Mouse (Mus musculus) lung, adult 2 months (tissue): ENCODE results near the gene Cry2. TPM values are rescaled to one million over a fixed set of nuclear protein-coding genes. Genes with fewer than 3 reads are reported as not detected.
A peak's percentile ranks its signal among the peaks of the same experiment; 100 is the strongest.

ENCODE experiments used
- DNase-seq: peaks from one replicate; pipeline ENCODE4 v3.0.0; 2022
- H3K4me1 ChIP-seq: fragments of 200-500 bp; 2 replicates; pipeline ENCODE4 v1.6.1; 2011; ENCODE audit warnings: low read length; ENCODE audit not compliant: control insufficient read depth, insufficient read depth
- H3K4me3 ChIP-seq: fragments of 200-500 bp; replicated peaks from 2 replicates; pipeline ENCODE3; 2011; ENCODE audit warnings: low read depth, mild to moderate bottlenecking, control low read depth, low read length; ENCODE audit errors: extremely low read depth
- CTCF ChIP-seq: fragments of 200-500 bp; IDR thresholded peaks from 2 replicates; pipeline ENCODE4 v1.5.1; 2011; ENCODE audit warnings: mild to moderate bottlenecking, low read length, control low read depth; ENCODE audit not compliant: insufficient read depth
- POLR2A ChIP-seq: fragments of 200-500 bp; IDR thresholded peaks from 2 replicates; pipeline ENCODE4 v1.6.1; 2011; ENCODE audit warnings: low read depth, mild to moderate bottlenecking, control low read depth, low read length, borderline replicate concordance; ENCODE audit errors: extremely low read depth
- WGBS: fragments of 180-500 bp; shearing (Covaris S2); methylation state at CpG from one replicate; pipeline ENCODE4 v1.1.7; 2018; 5-methylcytosine and 5-hydroxymethylcytosine counted together
- polyA plus RNA-seq: library from polyadenylated mRNA; depleted of rRNA; stranded (reverse); fragments of >200 nt; gene quantifications from 2 replicates; pipeline ENCODE4 v1.2.3, GENCODE M21; 2012

The Cry2 gene
- polyA plus RNA-seq, 1 experiment: 37.5 TPM

DNA sequence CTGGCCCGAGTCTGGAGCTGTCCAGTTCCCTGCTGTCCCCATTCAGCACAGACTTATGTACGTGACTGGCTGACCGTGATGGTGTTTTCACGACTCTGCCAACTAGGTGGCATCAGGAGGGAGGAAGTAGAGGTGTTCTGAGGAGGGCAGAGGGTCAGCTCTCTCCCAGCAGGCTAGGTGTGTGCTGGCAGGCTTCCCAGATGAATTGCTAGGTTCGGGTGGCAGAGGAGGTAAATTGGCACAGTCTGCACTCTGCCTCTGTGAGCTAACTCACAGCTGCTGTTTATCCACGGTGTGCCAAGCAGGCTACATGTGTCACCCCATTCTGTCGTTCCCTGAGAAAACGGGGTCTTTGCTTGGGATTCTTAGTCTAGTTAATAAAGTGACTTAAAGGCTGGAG lies 12.8 kb upstream of the Cry2 start:
- Histone ChIP-seq H3K4me1 (no peaks in the 10 kb centered on the region), H3K4me3 (no peak overlapping the region)
- WGBS: 63% methylated on average over 8 of the region's 8 CpGs
- no peak for DNase-seq
- TF ChIP-seq CTCF (no peak), POLR2A (no peak)

DNA sequence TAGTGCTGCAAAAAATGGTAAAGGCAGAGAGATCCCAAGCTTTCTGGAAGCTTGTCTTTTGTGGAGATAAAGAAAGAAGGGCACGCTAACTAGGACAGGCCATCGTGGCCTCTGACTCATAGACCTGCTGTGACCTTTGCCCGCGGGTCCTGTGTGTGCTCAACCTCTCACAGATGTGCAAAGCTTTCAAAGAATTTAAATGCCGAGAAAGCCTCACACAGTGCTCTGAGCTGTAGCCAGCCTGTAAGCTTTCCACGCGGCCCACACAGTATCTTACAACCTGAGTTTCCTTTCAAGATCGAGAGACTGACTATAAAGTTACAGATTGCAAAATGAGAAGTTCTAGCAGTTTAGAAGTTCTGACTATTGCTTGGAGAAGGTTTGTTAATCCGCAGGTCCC lies 12.0 kb upstream of the Cry2 start:
- TF ChIP-seq POLR2A: no peak
- H3K4me3 ChIP-seq: no peak overlapping the region
- WGBS: 56% methylated on average over 9 of the region's 9 CpGs
- H3K4me1 ChIP-seq: no peaks in the 10 kb centered on the region
- no peak for DNase-seq

- 41% methylated on average over 4 of the region's 4 CpGs for WGBS
- TF ChIP-seq POLR2A (no peak), CTCF (no peak)
- DNase-seq: no peak
- Histone ChIP-seq H3K4me3 (no peak overlapping the region), H3K4me1 (no peaks in the 10 kb centered on the region)
Observed at GRCm38 (mm10) chr2:92444376-92444775, 10.5 kb upstream of the Cry2 start.

DNA sequence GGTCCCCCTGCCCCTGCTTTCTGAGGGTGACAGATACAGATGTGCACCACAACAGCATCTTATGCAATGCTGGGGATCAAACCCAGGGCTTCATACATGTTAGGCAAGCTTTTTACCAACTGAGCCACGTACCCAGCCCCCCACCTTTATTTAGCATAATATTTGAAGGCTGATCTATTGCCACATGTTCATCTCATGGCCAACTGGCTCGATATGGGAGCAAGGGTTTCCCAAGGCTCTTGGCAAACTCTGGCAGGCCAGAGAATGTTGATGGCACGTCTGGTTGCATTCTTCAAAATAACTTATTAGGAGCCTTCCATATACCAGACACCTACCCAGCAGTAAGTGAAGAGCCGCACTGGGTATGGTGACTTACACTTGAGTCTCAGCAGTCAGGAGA lies 9.5 kb upstream of the Cry2 start:
- WGBS: 70% methylated on average over 4 of the region's 4 CpGs
- no peak for DNase-seq
- H3K4me3 ChIP-seq: no peak overlapping the region
- no peaks in the 10 kb centered on the region for H3K4me1 ChIP-seq
- TF ChIP-seq POLR2A (no peak), CTCF (no peak)

- no peak for TF ChIP-seq POLR2A
- no peak for TF ChIP-seq CTCF
- 63% methylated on average over 12 of the region's 12 CpGs for whole genome bisulfite sequencing
Observed at GRCm38 (mm10) chr2:92442419-92443001, 8.7 kb upstream of the Cry2 start.

DNA sequence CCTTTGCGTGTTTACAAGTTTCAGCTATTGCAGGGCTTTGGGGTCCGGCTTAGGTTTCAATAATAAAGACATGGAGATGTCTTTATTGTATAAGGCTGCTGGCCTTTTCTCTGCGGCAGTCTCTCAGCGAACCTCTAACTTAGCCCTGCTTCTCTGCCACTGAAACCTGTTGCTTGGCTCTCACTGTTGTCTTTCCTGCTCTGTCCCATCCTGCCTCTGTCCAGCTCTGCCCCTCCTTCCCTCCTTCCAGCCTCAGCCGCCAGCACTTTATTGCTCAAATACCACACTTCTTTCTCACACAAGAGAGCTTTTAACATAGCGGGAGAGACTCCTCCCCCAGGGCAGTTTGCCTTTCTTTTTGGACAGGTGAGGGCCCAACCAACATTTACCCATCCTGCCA lies 6.6 kb upstream of the Cry2 start:
- no peak for TF ChIP-seq POLR2A
- no peak for TF ChIP-seq CTCF
- Histone ChIP-seq H3K4me1 (peaks cover 3% of the 10 kb centered on the region; the same call in 1 of the 2 replicates), H3K4me3 (no peak overlapping the region)
- WGBS: 59% methylated on average over 6 of the region's 6 CpGs
- no peak for DNase-seq

More at GRCm38 (mm10) chr2:92442419-92443001, 8.7 kb upstream of the Cry2 start:
- no peak for DNase-seq
- H3K4me1 ChIP-seq: peaks cover 3% of the 10 kb centered on the region; the same call in 1 of the 2 replicates
- no peak overlapping the region for H3K4me3 ChIP-seq

DNA sequence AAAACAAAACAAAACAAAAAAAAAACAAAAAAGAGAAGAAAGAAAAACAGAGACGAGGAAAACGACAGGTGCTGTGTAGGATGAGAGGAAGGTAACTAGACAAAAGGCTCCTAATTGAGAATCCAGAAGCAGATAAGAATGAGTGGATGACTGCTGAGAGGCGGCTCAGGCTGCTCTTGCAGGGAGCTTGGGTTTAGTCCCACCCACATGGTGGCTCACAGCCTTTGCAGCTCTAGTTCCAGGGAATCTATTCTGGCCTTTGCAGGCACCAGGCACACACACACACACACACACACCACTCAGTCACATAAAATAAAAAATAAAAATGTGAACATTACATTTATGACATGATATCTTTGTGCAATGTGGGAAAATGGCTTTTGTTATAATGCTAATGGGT lies 4.7 kb upstream of the Cry2 start:
- no peak for TF ChIP-seq POLR2A
- no peak for TF ChIP-seq CTCF
- no peak for DNase-seq
- 58% methylated on average over 3 of the region's 3 CpGs for WGBS
- H3K4me3 ChIP-seq: no peak overlapping the region
- peaks cover 7% of the 10 kb centered on the region for H3K4me1 ChIP-seq

DNA sequence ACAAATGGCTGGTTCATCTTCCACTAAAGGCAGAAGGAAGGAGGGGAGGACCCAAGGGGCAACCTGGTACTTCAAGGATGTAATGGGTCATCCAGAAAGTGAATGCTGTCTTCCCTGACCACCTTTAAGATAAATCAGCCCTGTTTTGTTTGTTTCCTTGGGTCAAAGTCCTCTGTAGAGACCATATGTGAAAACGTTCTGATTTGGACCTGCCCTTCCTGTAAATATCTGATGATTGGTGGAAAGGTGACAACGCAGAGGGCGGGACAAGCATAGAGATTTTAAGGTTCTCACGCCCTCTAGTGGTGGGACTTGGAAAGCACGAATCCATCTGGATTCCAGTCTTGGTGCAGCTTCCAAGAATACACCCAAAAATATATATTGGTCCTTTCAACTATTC lies 4.0 kb upstream of the Cry2 start:
- under 1% methylated on average over 5 of the region's 5 CpGs for WGBS
- peaks cover 9% of the 10 kb centered on the region for H3K4me1 ChIP-seq
- H3K4me3 ChIP-seq: peak overlapping the region; percentile 48
- TF ChIP-seq CTCF (peak; percentile 65), POLR2A (no peak)
- DNase-seq: peak; percentile 74

DNA sequence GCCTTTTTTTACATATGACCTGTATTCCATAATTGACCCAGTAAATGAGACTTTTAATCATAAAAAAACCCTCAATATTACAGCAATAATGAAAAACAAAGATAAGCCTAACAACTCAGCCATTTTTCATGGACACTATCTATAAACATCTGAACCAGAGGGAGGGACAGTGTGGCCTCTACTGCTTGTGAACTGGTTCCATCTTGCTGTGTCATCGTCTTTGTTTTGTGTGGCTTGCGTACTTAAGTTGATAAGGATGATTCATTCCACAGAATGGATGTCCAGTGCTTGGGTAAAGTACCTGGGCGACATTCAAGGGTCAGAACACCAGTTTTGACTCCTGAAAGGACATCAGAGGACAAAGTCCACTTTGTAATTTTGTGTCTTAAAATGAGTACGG lies 3.5 kb upstream of the Cry2 start:
- Histone ChIP-seq H3K4me3 (no peak overlapping the region), H3K4me1 (peaks cover 14% of the 10 kb centered on the region)
- WGBS: 59% methylated on average over 4 of the region's 4 CpGs
- TF ChIP-seq POLR2A (no peak), CTCF (no peak)
- no peak for DNase-seq

- no peak overlapping the region for H3K4me3 ChIP-seq
- WGBS: 46% methylated on average over 6 of the region's 6 CpGs
- DNase-seq: no peak
- H3K4me1 ChIP-seq: peaks cover 30% of the 10 kb centered on the region
- no peak for TF ChIP-seq CTCF
- no peak for TF ChIP-seq POLR2A
Observed at GRCm38 (mm10) chr2:92435023-92435422, 1.2 kb upstream of the Cry2 start.

- WGBS: 4% methylated on average over 12 of the region's 12 CpGs
- no peak for DNase-seq
- TF ChIP-seq CTCF: no peak
- no peak for TF ChIP-seq POLR2A
Observed at GRCm38 (mm10) chr2:92434375-92434745, 517 bp upstream of the Cry2 start.

More at GRCm38 (mm10) chr2:92434375-92434745, 517 bp upstream of the Cry2 start:
- peaks cover 34% of the 10 kb centered on the region for H3K4me1 ChIP-seq
- H3K4me3 ChIP-seq: peak overlapping the region; percentile 66
